Comparison of ENCODE assay signal across 18 mouse cellular contexts in the genomic region with DNA sequence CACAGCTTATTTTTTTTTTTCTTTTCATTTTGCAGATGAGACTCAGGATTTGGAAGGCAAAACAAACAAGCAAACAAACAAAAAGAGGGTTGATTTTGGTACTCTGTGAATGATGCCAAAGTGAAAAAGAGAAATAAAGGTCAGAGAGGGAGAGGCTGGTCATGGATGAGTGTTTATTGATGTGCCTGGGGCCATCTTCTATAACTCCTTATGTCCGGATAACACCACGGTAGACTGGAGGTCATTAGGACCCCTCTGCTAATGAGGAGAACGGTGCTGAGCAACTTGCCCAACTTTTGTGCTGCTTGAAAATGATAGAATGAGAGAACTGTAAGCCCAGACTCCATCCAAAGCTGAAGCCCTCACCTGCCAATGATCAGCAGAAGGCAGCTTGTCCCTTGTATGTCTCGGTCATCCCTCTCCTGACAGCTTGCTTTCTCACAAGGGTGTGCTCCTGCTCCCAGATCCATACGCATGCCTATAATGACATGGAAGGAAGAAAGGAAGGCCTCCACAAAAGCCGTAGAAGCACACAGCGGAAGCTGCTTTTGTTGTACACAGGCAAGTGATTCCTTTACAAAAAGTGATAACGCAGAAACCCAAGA. TPM values are rescaled to one million over a fixed set of nuclear protein-coding genes. Genes with fewer than 3 reads are reported as not detected.
A peak's percentile ranks its signal among the peaks of the same experiment; 100 is the strongest.
DNase-seq lines count a peak whose midpoint lies in the region; ATAC-seq lines count a peak whose summit lies in the region.
"Had no signal": no experiment of that assay in that cellular context is flagged by ENCODE, and none has a peak within 500 bp of the region (broad histone marks: within the 10 kb centered on the region; RNA-seq: fewer than 3 reads in every experiment).

No protein-coding gene starts in this region.

- no peaks in the 10 kb centered on the region for H3K9me3 ChIP-seq in hindbrain, embryonic 15.5 days
- no peaks in the 10 kb centered on the region for H3K9me3 ChIP-seq in hindbrain, embryonic 10.5 days
- H3K9me3 ChIP-seq in forebrain, embryonic 16.5 days (ENCODE audit: control insufficient read depth, low read length) = no peaks in the 10 kb centered on the region
- no peaks in the 10 kb centered on the region for H3K9me3 ChIP-seq in neural tube, embryonic 13.5 days
- H3K9me3 ChIP-seq: embryonic facial prominence, embryonic 10.5 days; heart, embryonic 12.5 days had no signal

- H3K36me3 ChIP-seq in hindbrain, embryonic 15.5 days = no peaks in the 10 kb centered on the region
- no peaks in the 10 kb centered on the region for H3K36me3 ChIP-seq in hindbrain, embryonic 10.5 days
- no peaks in the 10 kb centered on the region for H3K36me3 ChIP-seq in forebrain, embryonic 16.5 days (ENCODE audit: control insufficient read depth, insufficient read depth)
- no peaks in the 10 kb centered on the region for H3K36me3 ChIP-seq in neural tube, embryonic 13.5 days
- H3K36me3 ChIP-seq: embryonic facial prominence, embryonic 10.5 days; heart, embryonic 12.5 days had no signal

- peak overlapping the region; percentile 37 for H3K4me2 ChIP-seq in hindbrain, embryonic 15.5 days
- no peak overlapping the region for H3K4me2 ChIP-seq in forebrain, embryonic 16.5 days (ENCODE audit: low read length)
- H3K4me2 ChIP-seq in neural tube, embryonic 13.5 days = no peak overlapping the region
- H3K4me2 ChIP-seq: heart, embryonic 12.5 days had no signal

- peak; percentile 39; the same call in 1 of the 2 replicates for ATAC-seq in cerebellum, adult (ENCODE audit: insufficient number of reproducible peaks, low FRiP score, low TSS enrichment)
- ATAC-seq in hindbrain, embryonic 15.5 days (ENCODE audit: low FRiP score, low read depth) = 0 out of 2 replicates have a peak, but pooled peaks have one; percentile 24
- ATAC-seq in forebrain, embryonic 16.5 days = peak; percentile 12; the same call in 1 of the 2 replicates
- ATAC-seq in neural tube, embryonic 13.5 days (ENCODE audit: low read depth) = no peak
- ATAC-seq in monocyte, adult 5-6 weeks (replicated peaks; ENCODE audit: insufficient number of reproducible peaks, low FRiP score, low TSS enrichment, poor library complexity, severe bottlenecking) = no peak
- ATAC-seq: inflammation-experienced regulatory T-cells, adult 6 months had no signal

- peaks cover 17% of the 10 kb centered on the region for H3K4me1 ChIP-seq in hindbrain, embryonic 15.5 days (replicated peaks)
- H3K4me1 ChIP-seq in hindbrain, embryonic 10.5 days (replicated peaks) = no peaks in the 10 kb centered on the region
- H3K4me1 ChIP-seq in forebrain, embryonic 16.5 days (replicated peaks; ENCODE audit: control insufficient read depth, insufficient read depth, low read length) = peaks cover 5% of the 10 kb centered on the region; the same call in 1 of the 2 replicates
- peaks cover 6% of the 10 kb centered on the region for H3K4me1 ChIP-seq in neural tube, embryonic 13.5 days (replicated peaks)
- H3K4me1 ChIP-seq: embryonic facial prominence, embryonic 10.5 days; heart, embryonic 12.5 days had no signal

- peak overlapping the region; percentile 59 for H3K27ac ChIP-seq in hindbrain, embryonic 15.5 days (replicated peaks)
- no peak overlapping the region for H3K27ac ChIP-seq in hindbrain, embryonic 10.5 days
- H3K27ac ChIP-seq in forebrain, embryonic 16.5 days (ENCODE audit: low read length) = no peak overlapping the region
- 0 out of 2 replicates have a peak overlapping the region, but pooled peaks have one; percentile 5 for H3K27ac ChIP-seq in neural tube, embryonic 13.5 days (replicated peaks)
- H3K27ac ChIP-seq: embryonic facial prominence, embryonic 10.5 days; left cerebral cortex, adult 2 months had no signal

- no peaks in the 10 kb centered on the region for H3K27me3 ChIP-seq in hindbrain, embryonic 15.5 days
- H3K27me3 ChIP-seq in hindbrain, embryonic 10.5 days (ENCODE audit: insufficient read depth, poor library complexity, severe bottlenecking) = no peaks in the 10 kb centered on the region
- H3K27me3 ChIP-seq in forebrain, embryonic 16.5 days (replicated peaks; ENCODE audit: control insufficient read depth, insufficient read depth, low read length) = no peaks in the 10 kb centered on the region
- H3K27me3 ChIP-seq in neural tube, embryonic 13.5 days = no peaks in the 10 kb centered on the region
- H3K27me3 ChIP-seq: heart, embryonic 12.5 days had no signal

- H3K4me3 ChIP-seq in hindbrain, embryonic 15.5 days = no peak overlapping the region
- no peak overlapping the region for H3K4me3 ChIP-seq in hindbrain, embryonic 10.5 days
- no peak overlapping the region for H3K4me3 ChIP-seq in forebrain, embryonic 16.5 days (replicated peaks; ENCODE audit: low read length)
- H3K4me3 ChIP-seq in neural tube, embryonic 13.5 days = no peak overlapping the region
- H3K4me3 ChIP-seq: embryonic facial prominence, embryonic 10.5 days; heart, embryonic 12.5 days; left cerebral cortex, adult 2 months had no signal

- H3K9ac ChIP-seq in hindbrain, embryonic 15.5 days = no peak overlapping the region
- H3K9ac ChIP-seq in forebrain, embryonic 16.5 days (replicated peaks; ENCODE audit: low read depth, low read length) = no peak overlapping the region
- H3K9ac ChIP-seq in neural tube, embryonic 13.5 days = no peak overlapping the region
- H3K9ac ChIP-seq: heart, embryonic 12.5 days had no signal

- WGBS in hindbrain, embryonic 15.5 days = 60% methylated on average over 8 of the region's 8 CpGs
- 79% methylated on average over 8 of the region's 8 CpGs for WGBS in hindbrain, embryonic 10.5 days
- WGBS in forebrain, embryonic 16.5 days = 57% methylated on average over 8 of the region's 8 CpGs
- 67% methylated on average over 8 of the region's 8 CpGs for WGBS in neural tube, embryonic 13.5 days

- no peak for DNase-seq in cerebellum, adult 18-20 months
- DNase-seq in hindbrain, embryonic 10.5 days (ENCODE audit: low spot score) = no peak
- no peak for DNase-seq in urinary bladder, postnatal 10 days (ENCODE audit: low spot score)
- DNase-seq: adrenal gland, adult 8-10 months; heart, adult 11 months; heart, postnatal 14 days; left cerebral cortex, postnatal 4 days; liver; lung, postnatal 14 days had no signal

RNA-seq across cellular contexts. Expression of gene Bod1l, which starts 45.2 kb away (rescaled TPM):
- 26.6 and 27.6 TPM in 2 replicates for polyA plus RNA-seq in hindbrain, embryonic 15.5 days (2015; fragmentation: Nextera tagmentation; extraction: Ambion mirVana)
- 12.4 and 16.6 TPM in 2 replicates for polyA plus RNA-seq in hindbrain, embryonic 10.5 days (2016; fragmentation: Nextera tagmentation; extraction: Ambion mirVana)
- 28.4 and 30.2 TPM in 2 replicates for polyA plus RNA-seq in forebrain, embryonic 16.5 days (2015; fragmentation: Nextera tagmentation; extraction: Ambion mirVana)
- polyA plus RNA-seq in neural tube, embryonic 13.5 days (2015; fragmentation: Nextera tagmentation; extraction: Ambion mirVana) = 30.9 and 31.1 TPM in 2 replicates
- 40.3 to 68.9 TPM (median 52.9 TPM) in 3 replicates for total RNA-seq in monocyte, adult 5-6 weeks (2017)

Comparison
In these comparisons a context has a peak if more than half of its experiments do, and no peak if none do; other contexts are left out.
1. H3K27ac ChIP-seq: peak in hindbrain, embryonic 15.5 days (single experiment) and neural tube, embryonic 13.5 days (single experiment); none in hindbrain, embryonic 10.5 days (single experiment) and forebrain, embryonic 16.5 days (single experiment).
2. ATAC-seq: peak in cerebellum, adult (single experiment), hindbrain, embryonic 15.5 days (single experiment) and forebrain, embryonic 16.5 days (single experiment); none in neural tube, embryonic 13.5 days (single experiment) and monocyte, adult 5-6 weeks (single experiment).